Mouse (Mus musculus) limb, embryonic 11.5 days (tissue): Measurements from ENCODE around the gene Ppm1h. TPM values are rescaled to one million over a fixed set of nuclear protein-coding genes. Genes with fewer than 3 reads are reported as not detected.

Source experiments
- ATAC-seq: fragments of 200-750 bp; cut with Nextera tagmentation; 2 replicates; pipeline ENCODE4 v1.8.0; 2017; ENCODE audit warnings: low read depth; ENCODE audit not compliant: insufficient number of reproducible peaks, low FRiP score, low TSS enrichment
- DNase-seq: peaks from one replicate; pipeline ENCODE4 v3.0.0-alpha.2; 2015; ENCODE audit warnings: low spot score
- H3K27ac ChIP-seq: fragments of 300-500 bp; sonication (generic); replicated peaks from 2 replicates; pipeline ENCODE4 v1.5.1; 2014; ENCODE audit warnings: low read depth, mild to moderate bottlenecking, low read length
- H3K27me3 ChIP-seq: fragments of 300-500 bp; sonication (generic); 2 replicates; pipeline ENCODE4 v1.6.1; 2014; ENCODE audit warnings: mild to moderate bottlenecking, low read length, mixed read lengths; ENCODE audit not compliant: control insufficient read depth, insufficient read depth
- H3K36me3 ChIP-seq: fragments of 300-500 bp; sonication (generic); 2 replicates; pipeline ENCODE4 v1.6.1; 2014; ENCODE audit warnings: mild to moderate bottlenecking, low read length, moderate library complexity, mixed read lengths; ENCODE audit not compliant: control insufficient read depth, insufficient read depth
- H3K4me1 ChIP-seq: fragments of 300-500 bp; sonication (generic); 2 replicates; pipeline ENCODE4 v1.6.1; 2014; ENCODE audit warnings: low read length, mixed read lengths; ENCODE audit not compliant: control insufficient read depth, insufficient read depth
- H3K4me2 ChIP-seq: fragments of 300-500 bp; sonication (generic); 2 replicates; pipeline ENCODE4 v1.6.1; 2014; ENCODE audit warnings: low read depth, mild to moderate bottlenecking, moderate library complexity; ENCODE audit not compliant: severe bottlenecking
- H3K4me3 ChIP-seq: fragments of 300-500 bp; sonication (generic); 2 replicates; pipeline ENCODE4 v1.5.1; 2014; ENCODE audit warnings: low read depth, low read length
- H3K9ac ChIP-seq: fragments of 300-500 bp; sonication (generic); 2 replicates; pipeline ENCODE4 v1.6.1; 2014; ENCODE audit warnings: mild to moderate bottlenecking, low read length
- H3K9me3 ChIP-seq: fragments of 300-500 bp; sonication (generic); 2 replicates; pipeline ENCODE4 v1.6.1; 2016; ENCODE audit warnings: low read length; ENCODE audit not compliant: control insufficient read depth
- WGBS: fragments of 180-500 bp; shearing (Covaris S2); extraction: QIAGEN DNeasy Blood & Tissue Kit; methylation state at CpG from one replicate; pipeline ENCODE4 v1.1.7; 2014; 5-methylcytosine and 5-hydroxymethylcytosine counted together
- polyA plus RNA-seq: library from polyadenylated mRNA; unstranded; fragments of >200 nt; fragmentation: Nextera tagmentation; extraction: Ambion mirVana; gene quantifications from 2 replicates; pipeline ENCODE4 v1.2.1, GENCODE M21; 2014

The Ppm1h gene
- polyA plus RNA-seq: 4.7 and 5.1 TPM in 2 replicates

- H3K4me3 ChIP-seq: peak within 1 kb of the TSS; percentile 62
- peak; percentile 81 for DNase-seq
- H3K4me2 ChIP-seq: peak within 1 kb of the TSS; percentile 98
- no peaks in the 10 kb centered on the region for H3K36me3 ChIP-seq
- peak within 1 kb of the TSS; percentile 81 for H3K9ac ChIP-seq
- H3K27me3 ChIP-seq: peaks cover 7% of the 10 kb centered on the region
- H3K9me3 ChIP-seq: no peaks in the 10 kb centered on the region
- under 1% methylated on average over 75 of the region's 94 CpGs for WGBS
- peaks cover 8% of the 10 kb centered on the region; the same call in 1 of the 2 replicates for H3K4me1 ChIP-seq
- peak; percentile 79 for ATAC-seq
- H3K27ac ChIP-seq: 0 out of 2 replicates have a peak within 1 kb of the TSS, but pooled peaks have one; percentile 30
These were observed at the start of gene Ppm1h for GRCm38 (mm10) chr10:122678541-122679436. TSS of gene Ppm1h (plus strand) at chr10:122678762.

DNA sequence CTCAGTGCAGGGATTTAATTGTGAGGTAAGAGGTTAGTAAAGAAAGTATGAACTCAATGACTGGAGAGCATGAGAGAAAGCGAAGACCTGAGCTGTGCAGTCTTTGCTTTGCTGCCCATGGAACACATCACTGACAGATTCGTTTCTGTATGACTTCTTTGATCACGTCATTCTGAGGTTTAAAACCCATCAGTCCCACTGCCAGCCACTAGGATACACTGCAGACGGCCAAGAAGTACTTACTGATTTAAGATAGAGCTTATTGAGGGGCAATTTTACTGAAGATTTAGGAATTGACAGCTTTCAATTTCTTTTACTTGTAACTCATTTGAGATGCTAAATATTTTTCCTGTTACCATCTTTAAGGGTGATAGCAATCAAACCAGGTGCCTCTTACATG is 49.6 kb upstream of the Ppm1h start:
- H3K36me3 ChIP-seq: no peaks in the 10 kb centered on the region
- DNase-seq (no peak), ATAC-seq (no peak)
- no peak overlapping the region for H3K9ac ChIP-seq
- H3K4me2 ChIP-seq: no peak overlapping the region
- no peak overlapping the region for H3K27ac ChIP-seq
- WGBS: 58% methylated on average over 4 of the region's 4 CpGs
- H3K4me3 ChIP-seq: no peak overlapping the region
- no peaks in the 10 kb centered on the region for H3K27me3 ChIP-seq
- H3K4me1 ChIP-seq: no peaks in the 10 kb centered on the region
- no peaks in the 10 kb centered on the region for H3K9me3 ChIP-seq

- H3K4me2 ChIP-seq: no peak overlapping the region
- DNase-seq (no peak), ATAC-seq (no peak)
- no peaks in the 10 kb centered on the region for H3K27me3 ChIP-seq
- WGBS: 92% methylated on average over 4 of the region's 4 CpGs
- H3K4me3 ChIP-seq: no peak overlapping the region
- H3K36me3 ChIP-seq: no peaks in the 10 kb centered on the region
- H3K9ac ChIP-seq: no peak overlapping the region
- no peaks in the 10 kb centered on the region for H3K4me1 ChIP-seq
- H3K27ac ChIP-seq: no peak overlapping the region
- H3K9me3 ChIP-seq: no peaks in the 10 kb centered on the region
These were observed 38.7 kb upstream of the Ppm1h start for GRCm38 (mm10) chr10:122639879-122640278.

DNA sequence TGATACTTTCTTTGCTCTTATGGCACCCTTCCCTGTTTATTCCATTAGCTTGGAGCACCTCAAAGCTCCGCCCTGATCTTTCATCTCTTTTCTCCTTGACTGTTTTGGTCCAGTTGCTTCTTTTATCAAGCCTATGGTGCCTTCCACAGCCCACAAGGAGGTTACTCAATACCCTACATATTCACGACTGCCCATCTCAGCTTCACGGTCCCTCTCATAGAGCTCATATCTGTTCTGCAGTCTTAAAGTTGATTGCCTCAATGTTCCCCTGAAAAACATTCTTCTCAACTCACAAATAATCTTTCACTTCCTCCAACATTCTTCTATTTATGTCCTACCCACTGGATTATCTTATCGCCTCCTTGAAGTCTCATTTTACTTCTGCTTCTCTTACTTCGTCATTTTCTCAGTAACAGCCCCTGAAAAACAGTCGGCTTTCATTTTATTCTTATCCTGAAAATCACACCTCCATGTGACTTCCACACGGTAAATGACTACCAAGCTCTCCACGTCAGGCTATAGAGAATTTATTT is 37.2 kb upstream of the Ppm1h start:
- WGBS: 85% methylated on average over 8 of the region's 8 CpGs
- Histone ChIP-seq H3K27ac (no peak overlapping the region), H3K4me2 (no peak overlapping the region), H3K4me3 (no peak overlapping the region), H3K9me3 (no peaks in the 10 kb centered on the region), H3K27me3 (no peaks in the 10 kb centered on the region), H3K36me3 (no peaks in the 10 kb centered on the region), H3K9ac (no peak overlapping the region), H3K4me1 (no peaks in the 10 kb centered on the region)
- ATAC-seq: no peak
- DNase-seq: no peak

DNA sequence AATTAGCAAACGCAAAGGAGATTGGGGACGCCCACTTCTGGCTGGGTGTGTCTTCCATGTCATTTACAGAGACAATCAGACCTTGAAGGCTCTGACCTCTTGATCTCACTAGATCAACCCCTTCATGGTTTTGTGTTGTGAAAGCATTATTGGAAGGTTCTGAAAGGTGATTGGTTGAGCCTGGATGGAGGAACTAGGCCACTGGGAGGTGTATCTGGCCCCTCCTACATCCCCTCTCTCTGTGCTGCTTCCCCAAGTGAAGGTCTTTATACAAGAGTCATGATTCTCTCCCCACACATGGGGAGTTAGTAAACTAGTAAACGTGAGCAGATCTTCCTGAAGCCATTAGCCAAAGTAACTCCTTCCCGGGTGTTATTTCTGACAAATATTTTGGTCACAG is 36.4 kb upstream of the Ppm1h start:
- Histone ChIP-seq H3K4me2 (no peak overlapping the region), H3K27ac (no peak overlapping the region), H3K27me3 (no peaks in the 10 kb centered on the region), H3K4me3 (no peak overlapping the region), H3K9ac (no peak overlapping the region), H3K4me1 (no peaks in the 10 kb centered on the region), H3K36me3 (no peaks in the 10 kb centered on the region), H3K9me3 (no peaks in the 10 kb centered on the region)
- WGBS: 87% methylated on average over 4 of the region's 4 CpGs
- ATAC-seq: no peak
- DNase-seq: no peak

GRCm38 (mm10) chr10:122651932-122652331 is 26.6 kb upstream of the Ppm1h start:
- Histone ChIP-seq H3K4me1 (no peaks in the 10 kb centered on the region), H3K27me3 (no peaks in the 10 kb centered on the region), H3K4me2 (no peak overlapping the region), H3K9me3 (no peaks in the 10 kb centered on the region), H3K36me3 (no peaks in the 10 kb centered on the region), H3K9ac (no peak overlapping the region), H3K27ac (no peak overlapping the region), H3K4me3 (no peak overlapping the region)
- DNase-seq: no peak
- ATAC-seq: no peak
- WGBS: 85% methylated on average over 4 of the region's 4 CpGs

DNA sequence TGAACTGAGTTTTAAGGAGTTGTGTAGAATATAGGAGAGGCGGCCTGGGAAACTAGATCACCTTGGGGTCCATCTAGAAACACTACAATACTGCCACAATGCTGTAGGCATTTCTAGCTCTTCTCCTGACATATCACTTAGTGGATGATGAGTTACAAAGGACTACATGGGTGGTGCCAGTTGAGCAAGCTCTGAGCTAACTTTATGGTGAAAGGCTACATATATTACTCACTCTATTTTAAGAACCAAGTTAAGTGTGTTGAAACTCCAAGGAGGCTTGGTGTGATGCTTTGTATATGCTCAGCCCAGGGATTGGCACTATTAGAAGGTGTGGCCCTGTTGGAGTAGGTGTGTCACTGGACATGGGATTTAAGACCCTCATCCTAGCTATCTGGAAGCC is 26.0 kb upstream of the Ppm1h start:
- DNase-seq (no peak), ATAC-seq (no peak)
- Histone ChIP-seq H3K9me3 (no peaks in the 10 kb centered on the region), H3K27me3 (no peaks in the 10 kb centered on the region), H3K27ac (no peak overlapping the region), H3K9ac (no peak overlapping the region), H3K4me3 (no peak overlapping the region), H3K4me1 (no peaks in the 10 kb centered on the region), H3K4me2 (no peak overlapping the region), H3K36me3 (no peaks in the 10 kb centered on the region)
- WGBS: 83% methylated on average over 1 of the region's 1 CpGs

DNA sequence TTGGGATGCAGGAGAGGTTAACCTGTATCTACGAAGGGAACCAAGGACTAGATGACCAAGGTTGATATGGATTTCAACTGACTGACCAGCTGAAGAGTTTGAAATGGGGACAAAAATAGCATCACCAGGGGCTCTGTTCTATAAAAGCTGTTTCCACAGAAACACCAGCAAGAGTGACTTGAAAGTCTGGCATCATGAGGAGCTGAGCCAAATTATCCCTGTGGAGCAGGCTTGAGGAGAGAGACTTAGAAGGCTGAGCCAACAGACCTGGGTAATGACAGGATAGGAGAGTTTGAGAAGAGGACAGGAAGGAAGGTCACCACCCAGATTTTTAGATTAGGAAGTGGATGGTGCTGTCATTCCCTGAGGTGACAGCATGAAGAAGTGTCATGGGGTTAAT is 12.9 kb upstream of the Ppm1h start:
- DNase-seq: no peak
- H3K27ac ChIP-seq: no peak overlapping the region
- H3K4me3 ChIP-seq: no peak overlapping the region
- no peaks in the 10 kb centered on the region for H3K27me3 ChIP-seq
- no peaks in the 10 kb centered on the region for H3K4me1 ChIP-seq
- no peak overlapping the region for H3K9ac ChIP-seq
- no peak overlapping the region for H3K4me2 ChIP-seq
- WGBS: 94% methylated on average over 1 of the region's 1 CpGs
- H3K9me3 ChIP-seq: no peaks in the 10 kb centered on the region
- ATAC-seq: no peak
- no peaks in the 10 kb centered on the region for H3K36me3 ChIP-seq
